In the genomic region with DNA sequence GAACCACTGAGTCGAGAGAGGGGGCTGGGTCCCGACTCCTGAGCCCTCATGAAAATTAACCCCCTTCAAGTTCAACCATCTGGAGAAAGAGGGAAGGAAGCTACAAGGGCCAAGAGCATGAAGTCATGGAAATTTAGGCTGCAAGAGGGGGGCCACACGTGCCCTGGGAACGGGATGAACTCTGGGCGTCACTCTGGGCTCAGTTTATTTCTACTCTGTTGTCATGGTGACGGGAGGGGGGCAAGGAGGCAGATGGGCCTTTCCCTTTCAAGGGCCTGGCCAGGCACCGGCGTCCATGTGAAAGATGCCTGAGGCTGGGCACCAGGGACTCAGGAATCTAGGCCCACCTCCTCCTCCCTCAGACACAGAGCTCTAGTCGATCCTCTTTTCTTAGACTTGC, we compare ENCODE assay signal across 8 mouse cellular contexts. TPM values are rescaled to one million over a fixed set of nuclear protein-coding genes. Genes with fewer than 3 reads are reported as not detected.
A peak's percentile ranks its signal among the peaks of the same experiment; 100 is the strongest.
DNase-seq lines count a peak whose midpoint lies in the region; ATAC-seq and TF ChIP-seq lines count a peak whose summit lies in the region.

No protein-coding gene starts in this region.

- intact Hi-C loops in left cerebral cortex, postnatal 36 days (cut with DNase I): no loop called here

- no peak overlapping the region for H3K27ac ChIP-seq in forebrain, embryonic 16.5 days (ENCODE audit: low read length)
- no peak overlapping the region for H3K27ac ChIP-seq in limb, embryonic 14.5 days (replicated peaks; ENCODE audit: low read depth, low read length)
- no peak overlapping the region for H3K27ac ChIP-seq in neural tube, embryonic 11.5 days (ENCODE audit: low read depth, low read length)

- no peaks in the 10 kb centered on the region for H3K9me3 ChIP-seq in forebrain, embryonic 16.5 days (ENCODE audit: control insufficient read depth, low read length)
- H3K9me3 ChIP-seq in limb, embryonic 14.5 days (ENCODE audit: control insufficient read depth, low read length): no peaks in the 10 kb centered on the region
- H3K9me3 ChIP-seq in neural tube, embryonic 11.5 days (ENCODE audit: control insufficient read depth, low read length): no peaks in the 10 kb centered on the region

- peak; percentile 32 for DNase-seq in right cerebral cortex, postnatal 14 days
- DNase-seq in right cerebral cortex, postnatal 36 days (ENCODE audit: low spot score in 2 of 2): no peak
- peak; percentile 85 for DNase-seq in heart, postnatal 4 days
- peak; percentile 69 for DNase-seq in limb, embryonic 14.5 days (ENCODE audit: low spot score)
- DNase-seq in neural tube, embryonic 11.5 days (ENCODE audit: low spot score): peak; percentile 80
- no peak for DNase-seq in ovary, postnatal 10 days (ENCODE audit: low spot score)
- DNase-seq in left cerebral cortex, postnatal 36 days (ENCODE audit: low spot score in 2 of 2): no peak

- no peaks in the 10 kb centered on the region for H3K27me3 ChIP-seq in forebrain, embryonic 16.5 days (replicated peaks; ENCODE audit: control insufficient read depth, insufficient read depth, low read length)
- no peaks in the 10 kb centered on the region for H3K27me3 ChIP-seq in limb, embryonic 14.5 days (ENCODE audit: control insufficient read depth, insufficient read depth, low read length)
- no peaks in the 10 kb centered on the region for H3K27me3 ChIP-seq in neural tube, embryonic 11.5 days (ENCODE audit: control insufficient read depth, insufficient read depth, low read length)

- no peak overlapping the region; the same call in 1 of the 2 replicates for H3K9ac ChIP-seq in forebrain, embryonic 16.5 days (replicated peaks; ENCODE audit: low read depth, low read length)
- peak overlapping the region; percentile 31; the same call in 1 of the 2 replicates for H3K9ac ChIP-seq in limb, embryonic 14.5 days (ENCODE audit: low read depth, low read length, severe bottlenecking)
- H3K9ac ChIP-seq in neural tube, embryonic 11.5 days (ENCODE audit: low read length): peak overlapping the region; percentile 15; the same call in 1 of the 2 replicates

- peak overlapping the region; percentile 19 for H3K4me2 ChIP-seq in forebrain, embryonic 16.5 days (ENCODE audit: low read length)
- H3K4me2 ChIP-seq in limb, embryonic 14.5 days (replicated peaks; ENCODE audit: low read depth, low read length, severe bottlenecking): no peak overlapping the region
- no peak overlapping the region; the same call in none of the 2 replicates for H3K4me2 ChIP-seq in neural tube, embryonic 11.5 days (ENCODE audit: low read depth)

- H3K4me3 ChIP-seq in forebrain, embryonic 16.5 days (replicated peaks; ENCODE audit: low read length): no peak overlapping the region
- H3K4me3 ChIP-seq in limb, embryonic 14.5 days (replicated peaks; ENCODE audit: low read length): no peak overlapping the region; the same call in 1 of the 2 replicates
- no peak overlapping the region; the same call in 1 of the 2 replicates for H3K4me3 ChIP-seq in neural tube, embryonic 11.5 days (ENCODE audit: low read depth, low read length)

- WGBS in forebrain, embryonic 16.5 days: 9% methylated on average over 9 of the region's 9 CpGs
- 26% methylated on average over 9 of the region's 9 CpGs for WGBS in limb, embryonic 14.5 days
- WGBS in neural tube, embryonic 11.5 days: 18% methylated on average over 9 of the region's 9 CpGs

- ATAC-seq in forebrain, embryonic 16.5 days: no peak
- ATAC-seq in limb, embryonic 14.5 days (ENCODE audit: low FRiP score, low read depth): no peak; the same call in 1 of the 2 replicates
- peak; percentile 68 for ATAC-seq in neural tube, embryonic 11.5 days (ENCODE audit: insufficient read depth, low FRiP score, low TSS enrichment)

- peaks cover 14% of the 10 kb centered on the region; the same call in 1 of the 2 replicates for H3K36me3 ChIP-seq in forebrain, embryonic 16.5 days (ENCODE audit: control insufficient read depth, insufficient read depth)
- H3K36me3 ChIP-seq in limb, embryonic 14.5 days (ENCODE audit: control insufficient read depth, insufficient read depth, low read length): peaks cover 32% of the 10 kb centered on the region
- H3K36me3 ChIP-seq in neural tube, embryonic 11.5 days (ENCODE audit: control insufficient read depth, insufficient read depth, low read length): 0 out of 2 replicates have a peak, but pooled peaks cover 3% of the 10 kb centered on the region

- peaks cover 30% of the 10 kb centered on the region for H3K4me1 ChIP-seq in forebrain, embryonic 16.5 days (replicated peaks; ENCODE audit: control insufficient read depth, insufficient read depth, low read length)
- H3K4me1 ChIP-seq in limb, embryonic 14.5 days (ENCODE audit: control insufficient read depth, insufficient read depth, low read length): peaks cover 29% of the 10 kb centered on the region
- peaks cover 28% of the 10 kb centered on the region for H3K4me1 ChIP-seq in neural tube, embryonic 11.5 days (ENCODE audit: control insufficient read depth, insufficient read depth, low read length)

- no peak for TF ChIP-seq POLR2A in limb, embryonic 14.5 days (IDR thresholded peaks at IDR 0.05; ENCODE audit: borderline replicate concordance, extremely low read depth, insufficient read depth, insufficient read length)

RNA-seq across cellular contexts. Expression of a gene that starts 3.2 kb away (rescaled TPM):
- 40.6 and 50.0 TPM in 2 replicates for polyA plus RNA-seq in forebrain, embryonic 16.5 days (2015; fragmentation: Nextera tagmentation; extraction: Ambion mirVana)
- total RNA-seq in heart, postnatal 4 days (2021): 10 to 100 TPM; 89.8 to 92.3 TPM
- 89.6 and 103 TPM in 2 replicates for polyA plus RNA-seq in limb, embryonic 14.5 days (2012; rRNA removed)
- polyA plus RNA-seq in limb, embryonic 14.5 days (2014; fragmentation: Nextera tagmentation; extraction: Ambion mirVana): 59.1 and 68.6 TPM in 2 replicates
- polyA plus RNA-seq in neural tube, embryonic 11.5 days (2014; fragmentation: Nextera tagmentation; extraction: Ambion mirVana): 41.1 and 43.3 TPM in 2 replicates
- total RNA-seq in left cerebral cortex, postnatal 36 days (2021): 100 to 1,000 TPM; 142 to 168 TPM

RNA-seq across cellular contexts. Expression of a gene that starts 17.9 kb away (rescaled TPM):
- polyA plus RNA-seq in forebrain, embryonic 16.5 days (2015; fragmentation: Nextera tagmentation; extraction: Ambion mirVana): 2.1 and 2.6 TPM in 2 replicates
- 10 to 100 TPM; 48.7 to 59.0 TPM for total RNA-seq in heart, postnatal 4 days (2021)
- polyA plus RNA-seq in limb, embryonic 14.5 days (2012; rRNA removed): 99.8 and 238 TPM in 2 replicates
- polyA plus RNA-seq in limb, embryonic 14.5 days (2014; fragmentation: Nextera tagmentation; extraction: Ambion mirVana): 241 and 300 TPM in 2 replicates
- polyA plus RNA-seq in neural tube, embryonic 11.5 days (2014; fragmentation: Nextera tagmentation; extraction: Ambion mirVana): 72.7 and 93.7 TPM in 2 replicates
- total RNA-seq in left cerebral cortex, postnatal 36 days (2021): 1 to 10 TPM; 5.9 to 9.4 TPM

RNA-seq across cellular contexts. Expression of a gene that starts 25.8 kb away (rescaled TPM):
- polyA plus RNA-seq in forebrain, embryonic 16.5 days (2015; fragmentation: Nextera tagmentation; extraction: Ambion mirVana): 1.2 and 1.7 TPM in 2 replicates
- 1,000 to 10,000 TPM; 4,693 to 5,168 TPM for total RNA-seq in heart, postnatal 4 days (2021)
- 10.6 and 11.1 TPM in 2 replicates for polyA plus RNA-seq in limb, embryonic 14.5 days (2012; rRNA removed)
- 2.8 and 2.9 TPM in 2 replicates for polyA plus RNA-seq in limb, embryonic 14.5 days (2014; fragmentation: Nextera tagmentation; extraction: Ambion mirVana)
- polyA plus RNA-seq in neural tube, embryonic 11.5 days (2014; fragmentation: Nextera tagmentation; extraction: Ambion mirVana): 2.1 and 3.5 TPM in 2 replicates
- under 1 TPM in 1 of 2 experiments, not detected in 1; 0.52 TPM for total RNA-seq in left cerebral cortex, postnatal 36 days (2021)

RNA-seq across cellular contexts. Expression of a gene that starts 34.0 kb away (rescaled TPM):
- 1.4 and 1.6 TPM in 2 replicates for polyA plus RNA-seq in forebrain, embryonic 16.5 days (2015; fragmentation: Nextera tagmentation; extraction: Ambion mirVana)
- under 1 TPM; 0.41 to 0.57 TPM for total RNA-seq in heart, postnatal 4 days (2021)
- polyA plus RNA-seq in limb, embryonic 14.5 days (2012; rRNA removed): 8.3 and 9.5 TPM in 2 replicates
- polyA plus RNA-seq in limb, embryonic 14.5 days (2014; fragmentation: Nextera tagmentation; extraction: Ambion mirVana): 0.61 and 1.1 TPM in 2 replicates
- 0.93 and 0.95 TPM in 2 replicates for polyA plus RNA-seq in neural tube, embryonic 11.5 days (2014; fragmentation: Nextera tagmentation; extraction: Ambion mirVana)
- under 1 TPM; 0.27 to 0.34 TPM for total RNA-seq in left cerebral cortex, postnatal 36 days (2021)

RNA-seq across cellular contexts. Expression of a gene that starts 37.8 kb away (rescaled TPM):
- 10.1 and 10.9 TPM in 2 replicates for polyA plus RNA-seq in forebrain, embryonic 16.5 days (2015; fragmentation: Nextera tagmentation; extraction: Ambion mirVana)
- total RNA-seq in heart, postnatal 4 days (2021): 1 to 10 TPM; 1.6 to 2.7 TPM
- 6.9 and 10.0 TPM in 2 replicates for polyA plus RNA-seq in limb, embryonic 14.5 days (2012; rRNA removed)
- polyA plus RNA-seq in limb, embryonic 14.5 days (2014; fragmentation: Nextera tagmentation; extraction: Ambion mirVana): 1.9 and 6.5 TPM in 2 replicates
- polyA plus RNA-seq in neural tube, embryonic 11.5 days (2014; fragmentation: Nextera tagmentation; extraction: Ambion mirVana): 4.6 and 4.7 TPM in 2 replicates
- 1 to 10 TPM; 3.1 to 3.4 TPM for total RNA-seq in left cerebral cortex, postnatal 36 days (2021)

Comparison
In these comparisons a context has a peak if more than half of its experiments do, and no peak if none do; other contexts are left out.
1. DNase-seq: peak in right cerebral cortex, postnatal 14 days (single experiment), heart, postnatal 4 days (single experiment), limb, embryonic 14.5 days (single experiment) and neural tube, embryonic 11.5 days (single experiment); none in right cerebral cortex, postnatal 36 days (0 of 2), ovary, postnatal 10 days (single experiment) and left cerebral cortex, postnatal 36 days (0 of 2).
2. RNA of a gene that starts 17.9 kb away (polyA plus RNA-seq): 99.8 to 300 TPM in limb, embryonic 14.5 days and 72.7 to 93.7 TPM in neural tube, embryonic 11.5 days; 2.1 to 2.6 TPM in forebrain, embryonic 16.5 days; every median in the first group is over 10 times any median in the second.